Comparison of ENCODE assay signal across 27 mouse cellular contexts in the genomic region with DNA sequence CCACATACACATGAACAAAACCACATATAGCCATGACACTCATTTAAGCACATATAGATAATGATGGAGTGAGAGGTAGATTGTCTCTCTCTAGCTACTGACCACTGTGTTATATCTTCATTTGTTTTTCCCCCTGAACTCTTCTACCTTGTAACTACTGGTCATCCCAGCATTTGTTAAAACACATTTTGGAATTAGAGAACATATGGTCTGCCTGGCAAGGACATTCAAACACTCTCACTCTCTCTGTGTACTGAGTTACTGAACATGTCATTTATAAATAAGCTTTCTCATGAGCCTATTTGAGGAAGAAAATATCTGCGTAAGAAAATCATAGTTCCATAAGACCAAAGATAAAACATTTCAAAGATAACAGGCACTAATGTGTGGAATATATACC.
"Had no signal": no experiment of that assay in that cellular context is flagged by ENCODE, and none has a peak within 500 bp of the region (broad histone marks: within the 10 kb centered on the region; RNA-seq: fewer than 3 reads in every experiment).

No protein-coding gene starts in this region.

- H3K27me3 ChIP-seq: heart, embryonic 13.5 days; heart, embryonic 15.5 days; hindbrain, embryonic 13.5 days; hindbrain, embryonic 15.5 days; limb, embryonic 13.5 days had no signal

- H3K9ac ChIP-seq: heart, embryonic 13.5 days; heart, embryonic 15.5 days; hindbrain, embryonic 13.5 days; hindbrain, embryonic 15.5 days; kidney, embryonic 15.5 days; limb, embryonic 13.5 days; limb, embryonic 15.5 days; liver, embryonic 12.5 days; liver, embryonic 14.5 days had no signal

- DNase-seq: gastrocnemius, postnatal 14 days; gastrocnemius, postnatal 36 days; heart, adult 11 months; heart, adult 2 months; heart, postnatal 14 days; heart, postnatal 36 days; kidney, adult 11 months; kidney, adult 2 months; kidney, adult 9 months; kidney, postnatal 14 days; kidney, postnatal 36 days; layer of hippocampus, adult 9-11 months; layer of hippocampus, postnatal 36 days; left cerebral cortex, postnatal 4 days had no signal

- H3K36me3 ChIP-seq: heart, embryonic 13.5 days; heart, embryonic 15.5 days; hindbrain, embryonic 13.5 days; hindbrain, embryonic 15.5 days; kidney, embryonic 15.5 days; limb, embryonic 13.5 days; limb, embryonic 15.5 days; liver, embryonic 12.5 days had no signal

- H3K4me3 ChIP-seq: heart, adult 2 months; heart, embryonic 13.5 days; heart, embryonic 15.5 days; hindbrain, embryonic 13.5 days; hindbrain, embryonic 15.5 days; kidney, embryonic 15.5 days; limb, embryonic 13.5 days; limb, embryonic 15.5 days; liver, embryonic 12.5 days had no signal

- ATAC-seq: hindbrain, postnatal 0 days; intestine, embryonic 16.5 days; liver, embryonic 12.5 days had no signal

- H3K9me3 ChIP-seq: heart, embryonic 13.5 days; heart, embryonic 15.5 days; hindbrain, embryonic 13.5 days; hindbrain, embryonic 15.5 days; kidney, embryonic 15.5 days; limb, embryonic 13.5 days; limb, embryonic 15.5 days; liver, embryonic 12.5 days had no signal

- H3K27ac ChIP-seq: heart, adult 2 months; heart, embryonic 13.5 days; heart, embryonic 15.5 days; hindbrain, embryonic 13.5 days; hindbrain, embryonic 15.5 days; hindbrain, postnatal 0 days; kidney, embryonic 15.5 days; kidney, postnatal 0 days; limb, embryonic 13.5 days; limb, embryonic 15.5 days; liver, embryonic 12.5 days; liver, embryonic 14.5 days had no signal

- H3K4me1 ChIP-seq: heart, embryonic 13.5 days; heart, embryonic 15.5 days; hindbrain, embryonic 13.5 days; hindbrain, embryonic 15.5 days; kidney, embryonic 15.5 days; limb, embryonic 13.5 days; limb, embryonic 15.5 days; liver, embryonic 12.5 days had no signal

- H3K4me2 ChIP-seq: heart, embryonic 11.5 days; heart, embryonic 13.5 days; heart, embryonic 15.5 days; hindbrain, embryonic 13.5 days; hindbrain, embryonic 15.5 days; kidney, embryonic 15.5 days; limb, embryonic 13.5 days; limb, embryonic 15.5 days; liver, embryonic 12.5 days had no signal
